Mouse (Mus musculus): ENCODE measurements around the gene Grip1.

Grip1 gene

GRCm38 (mm10) chr10:119951460-119951859 lies 497.8 kb downstream of the Grip1 start:
- DNase-seq (ENCODE audit: low read depth): no peak

- DNase-seq (ENCODE audit: low read depth): no peak
These were observed 503.8 kb downstream of the Grip1 start for GRCm38 (mm10) chr10:119957260-119957955.

GRCm38 (mm10) chr10:119960915-119961314 lies 507.3 kb downstream of the Grip1 start:
- no peak for DNase-seq (ENCODE audit: low read depth)

- DNase-seq (ENCODE audit: low read depth): no peak
These were observed 512.7 kb downstream of the Grip1 start for GRCm38 (mm10) chr10:119966321-119966720.

GRCm38 (mm10) chr10:119979396-119979795 lies 525.8 kb downstream of the Grip1 start:
- no peak for DNase-seq (ENCODE audit: low read depth)

- no peak for DNase-seq (ENCODE audit: low read depth)
These were observed 526.4 kb downstream of the Grip1 start for GRCm38 (mm10) chr10:119980032-119980431.

GRCm38 (mm10) chr10:119984299-119984698 lies 530.7 kb downstream of the Grip1 start:
- peak; percentile 50 for DNase-seq (ENCODE audit: low read depth)

- no peak for DNase-seq (ENCODE audit: low read depth)
These were observed 544.8 kb downstream of the Grip1 start for GRCm38 (mm10) chr10:119998475-119998874.

- no peak for DNase-seq (ENCODE audit: low read depth)
These were observed 548.5 kb downstream of the Grip1 start for GRCm38 (mm10) chr10:120002149-120002548.

GRCm38 (mm10) chr10:120004096-120004495 lies 550.5 kb downstream of the Grip1 start:
- no peak for DNase-seq (ENCODE audit: low read depth)

- no peak for DNase-seq (ENCODE audit: low read depth)
These were observed 552.0 kb downstream of the Grip1 start for GRCm38 (mm10) chr10:120005581-120005980.

- no peak for DNase-seq (ENCODE audit: low read depth)
These were observed 558.7 kb downstream of the Grip1 start for GRCm38 (mm10) chr10:120012331-120012730.

GRCm38 (mm10) chr10:120015117-120015516 lies 561.5 kb downstream of the Grip1 start:
- no peak for DNase-seq (ENCODE audit: low read depth)

GRCm38 (mm10) chr10:120026437-120026836 lies 572.8 kb downstream of the Grip1 start:
- DNase-seq (ENCODE audit: low read depth): no peak

GRCm38 (mm10) chr10:120030901-120031300 lies 577.3 kb downstream of the Grip1 start:
- no peak for DNase-seq (ENCODE audit: low read depth)

GRCm38 (mm10) chr10:120031316-120031715 lies 577.7 kb downstream of the Grip1 start:
- DNase-seq (ENCODE audit: low read depth): no peak

GRCm38 (mm10) chr10:120033866-120034265 lies 580.2 kb downstream of the Grip1 start:
- no peak for DNase-seq (ENCODE audit: low read depth)

- no peak for DNase-seq (ENCODE audit: low read depth)
These were observed 581.6 kb downstream of the Grip1 start for GRCm38 (mm10) chr10:120035211-120035733.

- DNase-seq (ENCODE audit: low read depth): no peak
These were observed 582.2 kb downstream of the Grip1 start for GRCm38 (mm10) chr10:120035824-120036223.

- no peak for DNase-seq (ENCODE audit: low read depth)
These were observed 584.6 kb downstream of the Grip1 start for GRCm38 (mm10) chr10:120038194-120038593.

- no peak for DNase-seq (ENCODE audit: low read depth)
These were observed 590.6 kb downstream of the Grip1 start for GRCm38 (mm10) chr10:120044237-120044636.

GRCm38 (mm10) chr10:120044714-120045234 lies 591.1 kb downstream of the Grip1 start:
- no peak for DNase-seq (ENCODE audit: low read depth)

- peak; percentile 90 for DNase-seq (ENCODE audit: low read depth)
These were observed 607.1 kb downstream of the Grip1 start for GRCm38 (mm10) chr10:120060579-120061237.
